Mouse (Mus musculus) hindbrain, postnatal 0 days (tissue): ENCODE data around the gene Comp. TPM values are rescaled to one million over a fixed set of nuclear protein-coding genes. Genes with fewer than 3 reads are reported as not detected.

Experiments used
- ATAC-seq: fragments of 200-750 bp; cut with Nextera tagmentation; 2 replicates; pipeline ENCODE4 v1.8.0; 2017; ENCODE audit warnings: mild to moderate bottlenecking, moderate TSS enrichment, moderate library complexity
- DNase-seq: peaks from one replicate; pipeline ENCODE4 v3.0.0-alpha.2; 2015; ENCODE audit warnings: low spot score
- H3K27ac ChIP-seq: fragments of 300-500 bp; sonication (generic); 2 replicates; pipeline ENCODE4 v1.5.1; 2014; ENCODE audit warnings: mild to moderate bottlenecking
- H3K27me3 ChIP-seq: fragments of 300-500 bp; sonication (generic); 2 replicates; pipeline ENCODE4 v1.6.1; 2014; ENCODE audit warnings: low read length, mixed read lengths; ENCODE audit not compliant: insufficient read depth
- H3K36me3 ChIP-seq: fragments of 300-500 bp; sonication (generic); 2 replicates; pipeline ENCODE4 v1.6.1; 2014; ENCODE audit warnings: low read length, mixed read lengths; ENCODE audit not compliant: insufficient read depth
- H3K4me1 ChIP-seq: fragments of 300-500 bp; sonication (generic); 2 replicates; pipeline ENCODE4 v1.6.1; 2014; ENCODE audit warnings: antibody characterized with exemption, low read length, mixed read lengths; ENCODE audit not compliant: insufficient read depth
- H3K4me2 ChIP-seq: fragments of 300-500 bp; sonication (generic); 2 replicates; pipeline ENCODE4 v1.6.1; 2014; ENCODE audit warnings: low read depth, mild to moderate bottlenecking, low read length, moderate library complexity, mixed read lengths
- H3K4me3 ChIP-seq: fragments of 300-500 bp; sonication (generic); 2 replicates; pipeline ENCODE4 v1.5.1; 2014; ENCODE audit warnings: low read length
- H3K9ac ChIP-seq: fragments of 300-500 bp; sonication (generic); replicated peaks from 2 replicates; pipeline ENCODE4 v1.6.1; 2014; ENCODE audit warnings: mild to moderate bottlenecking, low read length, moderate library complexity, mixed read lengths
- H3K9me3 ChIP-seq: fragments of 300-500 bp; sonication (generic); 2 replicates; pipeline ENCODE4 v1.6.1; 2016; ENCODE audit warnings: low read length, mixed read lengths
- CTCF ChIP-seq: IDR thresholded peaks from 2 replicates; pipeline ENCODE4 v1.5.1; 2016; ENCODE audit warnings: antibody characterized with exemption, control low read depth, low read depth
- WGBS: fragments of 180-500 bp; shearing (Covaris S2); extraction: QIAGEN DNeasy Blood & Tissue Kit; methylation state at CpG from one replicate; pipeline ENCODE4 v1.1.7; 2014; 5-methylcytosine and 5-hydroxymethylcytosine counted together
- polyA plus RNA-seq: library from polyadenylated mRNA; unstranded; fragments of >200 nt; fragmentation: Nextera tagmentation; extraction: Ambion mirVana; gene quantifications from 2 replicates; pipeline ENCODE4 v1.2.1, GENCODE M21; 2015
- total RNA-seq: library from RNA; depleted of rRNA; stranded (reverse); fragments of >200 nt; gene quantifications from 2 replicates; pipeline ENCODE4 v1.2.3, GENCODE M21; 2014; rRNA removed

Comp gene
- total and polyA plus RNA-seq, 2 experiments from 2014 or later = 0.21 to 0.25 TPM

DNA sequence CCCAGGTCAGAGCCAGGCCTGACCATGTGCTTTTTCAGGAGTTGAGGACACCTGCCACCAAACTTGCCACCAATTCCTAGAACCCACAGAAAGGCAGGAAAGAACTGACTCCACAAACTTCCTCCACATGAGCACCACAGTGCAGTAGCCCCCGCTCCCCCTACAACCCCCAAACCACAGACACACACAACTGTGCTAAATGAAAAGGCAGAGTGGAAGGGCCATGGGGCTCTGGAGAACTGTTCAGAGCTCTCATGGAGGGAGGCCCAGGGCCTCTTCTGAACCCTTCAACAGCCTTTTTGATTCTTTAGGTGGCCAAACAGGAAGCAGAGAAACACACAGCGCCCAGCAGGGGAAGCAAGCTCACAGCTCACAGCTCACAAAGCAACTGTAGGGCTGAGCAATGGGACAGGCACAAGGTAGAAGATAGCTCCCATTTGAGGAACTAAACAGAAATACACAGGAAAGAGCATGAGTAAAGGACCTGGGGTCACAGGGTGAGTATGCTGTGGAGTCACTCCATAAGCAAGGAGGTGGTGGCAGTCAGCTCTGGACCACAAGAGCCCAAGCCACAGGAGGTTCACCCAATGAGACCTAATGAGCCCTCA is 53.0 kb downstream of the Comp start:
- no peak overlapping the region for H3K4me3 ChIP-seq
- no peaks in the 10 kb centered on the region for H3K27me3 ChIP-seq
- 97% methylated on average over 2 of the region's 2 CpGs for WGBS
- H3K9ac ChIP-seq = no peak overlapping the region
- H3K4me2 ChIP-seq = no peak overlapping the region
- DNase-seq (no peak), ATAC-seq (no peak)
- TF ChIP-seq CTCF = no peak
- no peaks in the 10 kb centered on the region for H3K36me3 ChIP-seq
- H3K4me1 ChIP-seq = no peaks in the 10 kb centered on the region
- no peak overlapping the region for H3K27ac ChIP-seq
- H3K9me3 ChIP-seq = no peaks in the 10 kb centered on the region

DNA sequence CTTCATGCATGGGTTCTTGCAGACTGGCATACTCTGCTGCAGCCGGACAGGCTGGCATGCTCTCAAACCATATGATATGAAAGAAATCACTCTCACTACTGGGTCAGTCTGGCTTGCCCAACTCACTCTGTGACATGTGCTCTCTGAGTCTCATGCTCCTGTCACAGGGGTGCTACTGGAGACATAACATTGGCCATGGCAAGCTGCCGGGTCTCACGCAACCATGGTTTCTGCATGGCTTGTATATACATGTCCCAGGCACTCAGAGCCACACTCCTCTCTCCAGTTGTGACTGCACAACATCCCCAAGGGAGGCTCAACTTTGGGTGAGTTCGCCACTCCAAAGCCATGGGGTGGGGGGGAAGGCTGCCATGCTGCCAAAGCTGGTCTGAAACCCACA is 57.9 kb downstream of the Comp start:
- no peaks in the 10 kb centered on the region for H3K27me3 ChIP-seq
- no peak for ATAC-seq
- 90% methylated on average over 4 of the region's 4 CpGs for WGBS

More for the DNA sequence above, 57.9 kb downstream of the Comp start:
- Histone ChIP-seq H3K4me1 (no peaks in the 10 kb centered on the region), H3K4me2 (no peak overlapping the region), H3K4me3 (no peak overlapping the region), H3K27ac (no peak overlapping the region), H3K9ac (no peak overlapping the region), H3K9me3 (no peaks in the 10 kb centered on the region), H3K36me3 (no peaks in the 10 kb centered on the region)
- no peak for DNase-seq
- TF ChIP-seq CTCF = no peak

Other genes starting within 250 kb of the Comp start
- gene Nr2c2ap, start 242.2 kb upstream of the Comp start, total RNA-seq = 6.1 and 9.4 TPM in 2 replicates
- gene Nr2c2ap, start 242.2 kb upstream of the Comp start, polyA plus RNA-seq = 48.5 and 50.2 TPM in 2 replicates
- gene Rfxank, start 234.4 kb upstream of the Comp start, total RNA-seq = 13.8 and 20.5 TPM in 2 replicates
- gene Rfxank, start 234.4 kb upstream of the Comp start, polyA plus RNA-seq = 8.4 and 9.7 TPM in 2 replicates
- 71.4 and 74.0 TPM in 2 replicates for gene Borcs8, start 234.1 kb upstream of the Comp start, total RNA-seq
- gene Borcs8, start 234.1 kb upstream of the Comp start, polyA plus RNA-seq = 47.5 and 55.0 TPM in 2 replicates
- 0.40 and 0.52 TPM in 2 replicates for gene Mef2b, start 233.8 kb upstream of the Comp start, total RNA-seq
- 0.90 and 1.1 TPM in 2 replicates for gene Mef2b, start 233.8 kb upstream of the Comp start, polyA plus RNA-seq
- gene Tmem161a, start 201.2 kb upstream of the Comp start, total RNA-seq = 53.7 and 72.4 TPM in 2 replicates
- 45.2 and 46.4 TPM in 2 replicates for gene Tmem161a, start 201.2 kb upstream of the Comp start, polyA plus RNA-seq
- 12.0 and 17.1 TPM in 2 replicates for gene Slc25a42, start 161.3 kb upstream of the Comp start, total RNA-seq
- 8.2 and 8.3 TPM in 2 replicates for gene Slc25a42, start 161.3 kb upstream of the Comp start, polyA plus RNA-seq
- gene Sugp2, start 139.3 kb upstream of the Comp start, total RNA-seq = 123 and 128 TPM in 2 replicates
- gene Sugp2, start 139.3 kb upstream of the Comp start, polyA plus RNA-seq = 56.7 and 61.4 TPM in 2 replicates
- gene Armc6, start 139.1 kb upstream of the Comp start, total RNA-seq = 108 TPM in 2 replicates
- gene Armc6, start 139.1 kb upstream of the Comp start, polyA plus RNA-seq = 96.4 and 102 TPM in 2 replicates
- 40.3 and 42.3 TPM in 2 replicates for gene Homer3, start 90.7 kb upstream of the Comp start, total RNA-seq
- gene Homer3, start 90.7 kb upstream of the Comp start, polyA plus RNA-seq = 20.4 and 21.2 TPM in 2 replicates
- 36.4 and 53.8 TPM in 2 replicates for gene Ddx49, start 71.1 kb upstream of the Comp start, total RNA-seq
- 40.4 and 47.5 TPM in 2 replicates for gene Ddx49, start 71.1 kb upstream of the Comp start, polyA plus RNA-seq
- 126 and 159 TPM in 2 replicates for gene Cope, start 71.0 kb upstream of the Comp start, total RNA-seq
- gene Cope, start 71.0 kb upstream of the Comp start, polyA plus RNA-seq = 286 and 291 TPM in 2 replicates
- 92.5 and 101 TPM in 2 replicates for gene Cers1, start 57.8 kb upstream of the Comp start, total RNA-seq
- 43.4 and 45.5 TPM in 2 replicates for gene Cers1, start 57.8 kb upstream of the Comp start, polyA plus RNA-seq
- gene Gdf1, start 43.7 kb upstream of the Comp start, total RNA-seq = 5.3 and 8.4 TPM in 2 replicates
- 6.0 and 6.9 TPM in 2 replicates for gene Gdf1, start 43.7 kb upstream of the Comp start, polyA plus RNA-seq
- gene Upf1, start 20.3 kb upstream of the Comp start, total RNA-seq = 40.4 and 48.4 TPM in 2 replicates
- 8.6 and 10.3 TPM in 2 replicates for gene Upf1, start 20.3 kb upstream of the Comp start, polyA plus RNA-seq
- 51.8 and 54.0 TPM in 2 replicates for gene Crtc1, start 66.0 kb downstream of the Comp start, total RNA-seq
- gene Crtc1, start 66.0 kb downstream of the Comp start, polyA plus RNA-seq = 31.5 and 39.3 TPM in 2 replicates
- 61.8 and 65.4 TPM in 2 replicates for gene Klhl26, start 103.4 kb downstream of the Comp start, total RNA-seq
- 33.6 and 35.8 TPM in 2 replicates for gene Klhl26, start 103.4 kb downstream of the Comp start, polyA plus RNA-seq
- 196 and 198 TPM in 2 replicates for gene Tmem59l, start 113.8 kb downstream of the Comp start, total RNA-seq
- 191 and 205 TPM in 2 replicates for gene Tmem59l, start 113.8 kb downstream of the Comp start, polyA plus RNA-seq
- gene Crlf1, start 119.6 kb downstream of the Comp start, total RNA-seq = 6.5 and 26.7 TPM in 2 replicates
- gene Crlf1, start 119.6 kb downstream of the Comp start, polyA plus RNA-seq = 16.3 and 17.3 TPM in 2 replicates
- gene Rex1bd, start 133.2 kb downstream of the Comp start, total RNA-seq = 140 TPM in 2 replicates
- 188 and 190 TPM in 2 replicates for gene Rex1bd, start 133.2 kb downstream of the Comp start, polyA plus RNA-seq
- 510 and 535 TPM in 2 replicates for gene Uba52, start 137.2 kb downstream of the Comp start, total RNA-seq
- 717 and 784 TPM in 2 replicates for gene Uba52, start 137.2 kb downstream of the Comp start, polyA plus RNA-seq
- 532 and 593 TPM in 2 replicates for gene Fkbp8, start 154.2 kb downstream of the Comp start, total RNA-seq
- gene Fkbp8, start 154.2 kb downstream of the Comp start, polyA plus RNA-seq = 343 and 360 TPM in 2 replicates
- gene Kxd1, start 154.4 kb downstream of the Comp start, total RNA-seq = 48.7 and 56.8 TPM in 2 replicates
- 53.8 and 56.6 TPM in 2 replicates for gene Kxd1, start 154.4 kb downstream of the Comp start, polyA plus RNA-seq
- gene Ell, start 165.9 kb downstream of the Comp start, total RNA-seq = 15.6 and 16.7 TPM in 2 replicates
- gene Ell, start 165.9 kb downstream of the Comp start, polyA plus RNA-seq = 10.0 and 10.8 TPM in 2 replicates
- 152 and 207 TPM in 2 replicates for gene Isyna1, start 220.8 kb downstream of the Comp start, total RNA-seq
- 99.3 and 113 TPM in 2 replicates for gene Isyna1, start 220.8 kb downstream of the Comp start, polyA plus RNA-seq
- 248 and 349 TPM in 2 replicates for gene Ssbp4, start 235.3 kb downstream of the Comp start, total RNA-seq
- gene Ssbp4, start 235.3 kb downstream of the Comp start, polyA plus RNA-seq = 188 and 189 TPM in 2 replicates
- 0.65 and 3.3 TPM in 2 replicates for gene Lrrc25, start 242.6 kb downstream of the Comp start, total RNA-seq
- gene Lrrc25, start 242.6 kb downstream of the Comp start, polyA plus RNA-seq = 1.3 and 1.5 TPM in 2 replicates